Mouse (Mus musculus) cerebellum, postnatal 25 days (tissue): ENCODE results near the gene Acbd5.

ENCODE experiments used
- DNase-seq, 2 experiments: peaks; one replicate each; pipeline ENCODE4 v3.0.0; 2021; ENCODE audit warnings: mixed read lengths in 2 of 2

Acbd5 gene

DNA sequence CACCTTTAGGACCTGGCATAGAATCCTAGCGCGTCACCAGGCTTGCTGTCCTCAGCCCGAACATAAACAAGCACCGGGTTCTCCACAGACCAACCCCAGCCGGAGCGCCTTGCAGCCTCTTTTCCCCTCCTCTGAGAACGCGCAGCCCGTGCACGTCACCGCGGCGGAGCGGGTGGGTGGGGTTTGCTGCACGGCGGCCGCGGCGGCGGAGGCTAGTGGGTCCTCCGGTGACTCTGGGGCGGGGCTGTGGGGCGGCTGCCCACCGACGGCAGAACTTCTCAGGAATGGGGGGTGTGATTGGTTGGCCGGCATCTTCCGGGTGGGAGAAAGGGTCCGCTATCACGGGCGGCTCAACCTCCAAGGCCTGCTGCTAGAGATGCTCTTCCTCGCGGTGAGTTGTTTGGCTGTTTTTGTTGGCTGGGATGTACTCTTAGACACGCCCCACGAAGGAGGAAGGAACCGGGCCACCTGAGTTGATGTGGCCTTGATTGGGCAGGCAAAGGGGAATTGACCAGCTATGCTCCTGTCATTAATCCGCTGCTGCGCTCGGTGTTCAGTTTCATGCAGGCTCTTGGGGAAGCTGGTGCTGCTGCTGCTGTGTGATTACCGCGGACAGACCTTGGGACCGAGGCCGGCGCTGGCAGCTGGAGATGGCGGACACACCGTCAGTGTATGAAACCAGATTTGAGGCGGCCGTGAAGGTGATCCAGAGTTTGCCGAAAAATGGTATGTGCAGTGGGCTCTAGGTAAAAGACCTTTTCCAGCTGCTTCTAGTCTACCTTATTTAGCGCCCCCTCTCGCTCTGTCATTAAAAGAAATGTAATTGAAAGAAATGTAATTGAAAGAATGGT lies 1.2 kb downstream of the Acbd5 start:
- peak; percentile 96 to 97 for DNase-seq

DNA sequence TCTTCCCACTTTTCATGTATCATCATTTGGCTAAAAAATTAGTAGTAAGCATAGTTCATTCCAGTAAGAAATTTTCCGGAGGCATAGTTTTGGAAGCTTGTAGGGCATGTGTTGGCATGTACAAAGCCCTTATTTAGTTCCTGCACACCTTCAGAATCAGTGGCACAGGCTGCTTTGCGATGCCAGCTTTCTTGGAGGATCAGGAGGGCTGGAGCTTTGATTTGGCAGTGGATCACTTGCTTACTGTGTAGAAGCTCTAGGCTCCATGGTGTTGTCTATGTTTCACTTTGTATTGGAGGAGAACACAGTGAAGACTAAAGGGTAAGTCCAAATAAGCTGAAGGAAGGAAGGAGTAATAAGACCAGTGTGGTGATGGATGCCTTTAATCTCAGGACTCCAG lies 2.5 kb downstream of the Acbd5 start:
- DNase-seq: no peak

DNA sequence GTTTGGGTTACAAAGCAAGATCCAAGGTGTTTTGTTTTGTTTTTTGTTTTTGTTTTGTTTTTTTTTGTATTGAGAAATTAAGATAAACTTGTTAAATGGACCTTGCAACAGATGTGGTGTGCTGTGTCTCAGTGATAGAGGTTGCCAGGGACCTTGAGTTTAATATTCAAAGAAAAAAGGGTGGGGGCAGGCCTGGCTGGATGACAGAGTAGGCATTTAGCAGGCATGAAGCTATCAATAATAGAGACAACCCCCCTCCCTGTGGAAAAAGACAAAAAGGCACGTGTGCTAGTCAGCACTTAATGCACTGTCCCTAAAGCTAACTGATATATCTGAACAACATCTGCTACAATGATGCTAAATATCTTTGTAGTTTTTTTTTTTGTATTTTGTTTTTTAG lies 3.4 kb downstream of the Acbd5 start:
- no peak for DNase-seq

DNA sequence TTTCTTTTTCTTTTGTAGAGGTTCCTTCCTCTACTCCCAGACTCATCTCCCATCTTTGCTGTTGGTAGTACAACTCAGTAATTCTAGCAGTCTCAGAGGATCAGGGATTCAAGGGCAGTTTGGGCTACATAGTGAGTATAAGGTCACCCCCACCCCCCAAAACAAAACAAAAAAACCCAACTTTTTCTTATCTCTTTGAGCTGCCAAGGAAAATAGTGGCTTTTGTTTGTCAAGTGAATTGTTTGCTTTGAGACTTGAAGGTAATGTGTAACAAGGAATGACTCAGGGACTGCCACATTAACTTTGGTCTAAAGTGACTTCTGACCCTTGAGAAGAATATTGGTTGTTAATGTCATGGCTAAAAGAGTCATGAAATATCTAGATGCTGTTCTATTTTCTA lies 7.9 kb downstream of the Acbd5 start:
- no peak for DNase-seq

DNA sequence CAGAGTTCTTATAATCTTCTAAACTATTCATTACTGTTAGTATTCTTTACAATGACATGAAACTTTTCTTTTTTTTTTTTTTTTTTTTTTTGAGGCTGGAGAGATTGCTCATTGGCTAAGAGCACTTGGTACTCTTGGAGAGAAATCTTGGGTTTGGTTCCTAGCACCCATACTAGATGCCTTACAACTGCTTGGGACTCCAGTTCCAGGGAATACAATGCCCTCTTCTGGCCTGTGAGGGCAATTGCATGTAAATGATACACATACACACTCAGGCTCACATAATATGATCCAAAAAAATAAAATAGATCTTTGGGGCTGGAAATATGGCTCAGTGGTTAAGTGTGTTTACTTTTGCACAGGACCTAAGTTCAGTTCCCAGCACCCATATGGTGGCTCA lies 8.8 kb downstream of the Acbd5 start:
- no peak for DNase-seq

DNA sequence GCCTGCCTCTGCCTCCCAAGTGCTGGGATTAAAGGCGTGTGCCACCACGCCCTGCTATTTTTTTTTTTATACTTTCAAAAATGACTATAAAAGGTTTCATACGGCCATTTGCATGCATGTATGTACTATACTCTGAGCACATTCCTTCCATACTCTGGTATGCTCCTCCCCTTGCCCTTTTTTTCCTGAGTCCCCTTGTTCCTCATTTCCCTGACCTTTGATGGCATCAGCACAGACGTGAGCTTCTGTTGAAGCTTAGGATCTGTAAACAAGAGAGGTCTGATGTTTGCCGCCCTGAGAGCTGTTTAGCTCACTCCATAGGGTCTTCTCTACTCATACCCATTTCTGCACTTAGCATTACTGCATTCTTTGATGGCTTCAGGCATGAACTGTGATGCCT lies 9.7 kb downstream of the Acbd5 start:
- DNase-seq: no peak

DNA sequence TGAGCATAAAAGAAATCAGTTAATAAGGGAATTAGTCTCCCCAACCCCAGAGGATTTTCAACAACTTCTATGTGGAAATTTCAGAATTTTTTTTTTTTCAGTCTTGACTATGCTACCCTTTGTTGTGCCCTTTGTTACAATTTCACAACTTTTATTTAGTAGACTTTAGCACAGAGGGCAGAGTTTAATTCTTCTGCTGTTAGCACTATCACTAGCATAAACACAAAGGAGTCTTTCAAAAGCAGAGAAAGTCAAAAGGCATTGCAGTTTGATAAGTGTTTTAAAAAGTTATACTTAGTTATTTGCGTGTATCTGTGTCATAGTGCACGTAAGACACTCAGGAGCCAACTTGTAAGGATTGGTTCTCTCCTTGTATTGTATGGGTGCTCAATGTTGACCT lies 10.6 kb downstream of the Acbd5 start:
- DNase-seq: no peak

DNA sequence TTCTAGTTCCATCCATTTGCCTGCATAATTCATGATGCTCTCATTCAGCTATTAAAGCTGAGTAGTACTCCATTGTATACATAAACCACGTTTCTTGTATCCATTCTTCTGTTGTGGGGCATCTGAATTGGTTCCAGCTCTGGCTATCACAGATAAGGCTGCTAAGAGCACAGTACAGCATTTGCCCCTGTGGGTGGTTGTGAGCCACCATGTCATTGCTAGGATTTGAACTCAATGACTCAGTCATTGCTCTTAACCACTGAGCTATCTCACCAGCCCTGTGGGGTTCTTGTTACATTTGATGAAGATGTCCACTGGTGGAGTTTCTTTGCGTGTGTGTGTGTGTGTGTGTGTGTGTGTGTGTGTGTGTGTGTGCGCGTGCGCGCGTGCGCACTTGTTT lies 16.6 kb downstream of the Acbd5 start:
- DNase-seq: no peak

DNA sequence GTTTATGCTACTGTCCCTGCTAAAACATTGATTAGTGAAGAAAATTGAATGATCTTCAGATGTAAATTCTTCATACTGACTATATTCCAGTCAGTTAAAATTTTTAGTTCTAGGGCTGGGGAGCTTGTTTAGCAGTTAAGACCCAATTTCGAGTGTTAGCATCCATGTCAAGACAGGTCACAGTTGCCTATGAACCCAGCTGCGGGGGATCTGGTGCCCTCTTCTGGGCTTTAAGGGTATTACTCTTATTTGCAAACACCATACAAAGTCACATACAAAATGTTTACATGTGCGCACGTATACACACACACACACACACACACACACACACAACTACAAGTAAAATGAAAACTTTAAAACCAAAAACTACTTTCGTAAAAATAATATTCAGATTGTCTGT lies 24.2 kb downstream of the Acbd5 start:
- DNase-seq: peak; percentile 9 to 39

DNA sequence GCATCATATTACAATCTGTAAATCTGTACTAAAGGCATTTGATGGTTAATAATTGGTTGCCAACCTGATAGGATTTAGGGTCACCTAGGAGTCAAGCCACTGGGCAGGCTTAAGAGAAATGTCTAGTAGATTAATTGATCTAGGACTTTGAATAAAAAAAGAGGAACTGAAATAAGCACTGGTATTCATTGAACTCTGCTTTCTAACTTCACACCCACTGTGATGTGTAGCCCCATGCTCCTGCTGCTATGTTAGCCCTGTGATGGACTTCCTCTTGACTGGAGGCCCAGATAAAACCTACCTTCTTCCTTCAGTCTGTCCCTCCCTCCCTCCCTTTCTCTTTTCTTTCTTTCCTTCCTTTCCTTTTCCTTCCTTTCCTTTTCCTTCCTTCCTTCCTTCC lies 29.1 kb downstream of the Acbd5 start:
- no peak for DNase-seq

DNA sequence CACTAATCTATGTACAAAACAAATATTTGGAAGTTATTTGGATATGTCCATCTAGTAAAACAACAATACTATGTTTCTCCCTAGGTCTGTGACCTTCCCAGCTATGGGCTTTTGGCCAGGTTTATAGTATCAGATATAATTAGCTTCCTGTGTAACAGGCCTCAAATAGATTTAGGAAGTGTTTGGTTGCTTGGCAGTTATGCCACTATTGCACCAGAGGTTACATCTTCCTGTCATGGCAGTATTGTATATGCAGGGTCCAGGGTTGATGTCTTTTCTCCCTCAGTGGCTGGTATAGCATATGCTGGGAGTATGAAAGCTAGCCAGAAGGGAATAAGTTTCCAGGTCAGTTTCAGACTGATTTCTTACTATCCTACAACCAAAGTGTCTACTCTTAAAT lies 34.3 kb downstream of the Acbd5 start:
- no peak for DNase-seq

DNA sequence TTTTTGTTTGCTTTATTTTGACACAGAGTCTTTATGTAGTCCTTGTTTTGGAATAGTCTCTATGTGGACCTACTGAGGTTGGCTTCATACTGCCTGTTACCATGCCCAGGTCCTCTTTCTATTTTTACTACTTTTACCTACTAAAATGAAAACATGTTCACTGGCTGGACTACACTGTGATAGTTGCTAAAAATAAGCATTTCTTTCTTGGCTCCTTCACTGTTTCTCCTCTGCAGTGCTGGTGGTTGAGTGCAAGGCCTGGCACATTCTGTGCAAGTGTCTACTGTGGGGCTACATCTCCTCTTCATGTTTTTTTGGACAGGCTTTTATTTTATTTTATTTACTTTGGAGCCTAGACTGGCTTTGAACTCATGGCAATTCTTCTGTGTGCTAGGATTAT lies 51.6 kb downstream of the Acbd5 start:
- DNase-seq: peak in 1 of 2 experiments; percentile 10

DNA sequence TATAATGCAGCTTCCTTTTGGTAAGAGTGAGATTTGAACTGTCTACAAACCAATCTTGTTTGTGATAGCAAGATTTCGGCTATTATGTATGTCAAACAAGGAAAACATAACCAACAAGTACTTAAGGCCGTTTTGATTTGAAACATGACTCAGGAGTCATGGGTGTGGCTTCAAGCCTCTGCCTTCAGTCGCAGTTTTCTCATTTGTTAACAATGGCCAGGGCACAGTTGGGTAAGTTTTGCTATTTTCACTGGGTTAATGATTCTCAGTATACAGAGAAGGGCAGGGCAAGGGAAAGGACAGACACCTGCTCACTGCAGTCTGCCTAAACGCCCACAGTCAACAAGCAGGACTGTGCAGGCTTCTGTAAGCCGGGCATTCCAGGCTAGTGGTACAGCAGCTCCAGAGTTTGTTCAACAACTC lies 87.2 kb downstream of the Acbd5 start:
- no peak for DNase-seq

DNA sequence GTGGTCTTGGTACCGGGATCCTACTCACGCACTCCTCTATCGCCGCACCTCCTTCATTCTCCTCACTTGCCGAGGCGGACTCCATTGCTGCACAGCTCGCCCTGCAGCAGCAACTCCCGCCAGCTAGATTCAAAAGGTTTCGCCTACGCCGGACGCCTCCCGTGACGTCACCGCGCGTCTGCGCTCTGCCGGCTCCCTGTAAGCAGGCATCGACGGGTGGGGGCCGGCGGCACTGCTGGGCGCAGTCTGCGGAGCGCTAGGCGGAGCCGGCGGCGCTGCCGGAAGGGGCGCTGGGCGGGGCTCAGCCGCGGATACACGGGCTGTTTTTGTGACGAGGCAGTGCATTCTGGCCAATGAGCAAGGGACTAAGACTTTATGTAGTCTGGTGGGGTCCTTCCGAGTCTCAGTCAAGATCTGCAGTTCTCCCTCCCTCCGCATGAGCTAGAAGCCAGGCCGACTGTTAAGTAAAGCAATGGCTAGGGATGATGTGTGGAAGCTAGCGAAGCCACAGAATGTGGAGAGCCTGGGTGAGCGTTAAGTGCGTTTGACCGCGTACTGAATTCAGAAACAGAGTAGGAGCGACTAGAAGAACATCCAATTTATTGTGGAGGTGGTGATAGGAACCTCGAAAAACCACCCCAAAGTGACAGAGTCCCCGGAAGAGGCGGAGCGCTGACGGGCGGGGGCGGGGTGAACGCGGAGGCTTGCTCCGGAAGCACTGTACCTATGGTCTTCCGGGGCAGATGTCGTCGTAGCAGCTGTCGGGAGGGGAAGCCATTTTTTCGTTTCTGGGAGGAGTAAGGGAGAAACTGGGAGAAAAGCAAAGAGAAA lies 88.0 kb downstream of the Acbd5 start, which contains the start of the genes Mastl and Yme1l1:
Gene Mastl (minus strand): TSS at position 248 of the 831 bp plus-strand sequence.
Gene Yme1l1 (plus strand): TSS at position 593 of the 831 bp plus-strand sequence.
- DNase-seq: peak; percentile 96 to 99

DNA sequence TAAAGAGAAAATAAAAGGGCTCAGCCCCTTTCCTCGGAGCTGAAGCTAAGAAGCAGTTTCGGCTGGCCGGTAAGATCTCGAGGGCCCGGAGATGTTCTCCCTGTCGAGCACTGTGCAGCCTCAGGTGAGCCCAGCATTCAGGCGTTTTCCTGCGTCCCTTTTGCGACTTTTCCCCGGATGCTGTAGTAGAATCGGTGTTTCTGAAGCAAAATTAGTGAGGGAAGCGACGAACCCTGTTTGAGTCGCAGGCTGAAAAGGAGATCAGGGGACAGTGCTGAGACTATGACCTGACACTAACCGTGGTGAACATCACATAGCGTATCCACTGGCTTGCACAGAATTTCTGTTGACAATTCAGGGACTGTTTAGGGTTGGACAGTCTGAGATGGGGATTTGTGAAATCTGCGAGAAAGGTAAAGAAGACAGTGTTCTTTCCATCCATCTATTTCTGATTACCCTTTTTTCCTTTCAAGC lies 88.7 kb downstream of the Acbd5 start:
- DNase-seq: no peak
